Mouse (Mus musculus) frontal cortex, postnatal 36 days (tissue): ENCODE data around the gene Triobp.

Experiments used
- DNase-seq, 2 experiments: peaks; one replicate each; pipeline ENCODE4 v3.0.0; 2022; ENCODE audit warnings: low spot score in 2 of 2

Gene Triobp

DNA sequence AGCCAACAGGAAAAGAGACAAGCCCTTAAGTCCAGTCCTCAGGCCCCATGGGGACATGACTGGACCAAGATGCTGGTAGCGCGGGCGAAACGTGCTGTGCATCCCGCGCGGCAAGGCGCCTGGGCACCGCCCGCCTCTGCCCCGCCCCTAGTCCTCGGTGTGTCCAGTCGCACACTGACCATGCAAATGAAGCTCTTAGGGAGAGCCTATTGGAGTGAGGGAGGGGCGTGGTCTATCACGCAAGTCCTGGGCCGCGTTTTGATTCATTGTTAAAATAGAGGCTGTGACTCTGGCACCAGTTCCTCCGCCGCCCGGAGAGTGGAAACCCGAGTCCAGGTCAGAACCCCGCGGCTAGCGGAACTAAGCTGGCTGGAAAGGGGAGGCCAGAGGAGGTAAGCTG is at the start of gene Triobp:
TSS of gene Triobp (plus strand) at position 68 of the 400 bp plus-strand sequence.
- DNase-seq: peak; percentile 69 to 87

GRCm38 (mm10) chr15:78898507-78899001 is 49.0 kb upstream of the Triobp start:
- no peak for DNase-seq

DNA sequence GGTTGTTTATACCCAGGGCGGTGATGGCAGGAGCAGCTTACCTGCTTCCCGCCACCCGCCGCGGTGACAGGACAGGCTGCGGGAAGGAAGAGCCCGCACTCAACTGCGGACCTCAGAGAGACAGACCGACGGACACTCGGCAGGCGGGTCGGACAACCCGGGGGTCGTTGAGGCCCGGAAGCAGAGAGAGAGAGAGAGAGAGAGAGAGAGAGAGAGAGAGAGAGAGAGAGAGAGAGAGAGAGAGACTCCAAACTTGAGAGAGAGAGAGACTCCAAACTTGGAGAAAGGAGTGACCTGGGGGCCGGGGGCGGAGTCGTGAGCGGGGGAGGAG is 48.1 kb upstream of the Triobp start, which contains the start of gene Gm49510:
TSS of gene Gm49510 (plus strand) at position 259 of the 331 bp plus-strand sequence.
- DNase-seq: no peak

DNA sequence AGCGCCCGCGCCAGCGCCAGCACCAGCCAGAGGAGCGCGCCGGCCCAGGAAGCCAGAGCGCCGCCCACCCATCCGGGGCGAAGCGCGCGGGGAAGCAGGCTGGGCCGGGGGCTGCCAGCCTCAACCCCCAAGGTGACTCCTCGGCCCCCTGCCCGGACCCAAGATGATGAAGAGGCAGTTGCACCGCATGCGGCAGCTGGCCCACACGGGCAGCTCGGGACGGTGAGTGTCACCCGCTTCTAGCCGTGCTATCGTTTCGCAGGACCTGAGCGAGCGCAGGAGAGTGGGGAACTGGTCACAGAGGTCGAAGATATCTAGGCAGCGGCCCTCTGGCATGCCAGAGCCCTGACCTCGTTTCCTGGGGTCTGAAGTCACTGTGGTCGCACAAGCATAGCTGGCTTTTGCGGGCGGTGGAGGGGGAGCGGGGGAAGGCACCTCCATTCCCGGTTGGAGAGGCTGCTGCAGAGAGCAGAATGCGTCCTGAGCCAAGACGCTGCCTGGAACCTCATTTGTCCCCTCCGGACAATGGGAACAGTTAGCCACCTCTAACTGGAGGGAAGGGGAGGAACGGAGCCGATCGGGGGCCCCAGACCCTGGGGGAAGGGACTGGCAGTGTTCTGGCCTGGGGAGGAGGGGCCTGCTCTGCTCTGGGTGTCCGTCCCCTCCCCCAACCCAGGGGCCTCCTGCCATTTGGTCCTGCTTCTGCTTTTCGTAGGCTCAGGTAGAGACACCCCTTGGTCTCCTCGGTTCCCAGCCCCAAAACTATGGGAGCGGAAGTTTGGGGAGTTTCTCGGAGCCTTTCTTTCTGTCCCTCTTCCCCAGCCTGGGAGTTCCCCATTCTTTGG is 47.6 kb upstream of the Triobp start, which contains the start of gene Sh3bp1:
TSS of gene Sh3bp1 (plus strand) at position 29 of the 845 bp plus-strand sequence.
- peak; percentile 50 to 61 for DNase-seq

- no peak for DNase-seq
These were observed 46.7 kb upstream of the Triobp start for GRCm38 (mm10) chr15:78900585-78901421.

DNA sequence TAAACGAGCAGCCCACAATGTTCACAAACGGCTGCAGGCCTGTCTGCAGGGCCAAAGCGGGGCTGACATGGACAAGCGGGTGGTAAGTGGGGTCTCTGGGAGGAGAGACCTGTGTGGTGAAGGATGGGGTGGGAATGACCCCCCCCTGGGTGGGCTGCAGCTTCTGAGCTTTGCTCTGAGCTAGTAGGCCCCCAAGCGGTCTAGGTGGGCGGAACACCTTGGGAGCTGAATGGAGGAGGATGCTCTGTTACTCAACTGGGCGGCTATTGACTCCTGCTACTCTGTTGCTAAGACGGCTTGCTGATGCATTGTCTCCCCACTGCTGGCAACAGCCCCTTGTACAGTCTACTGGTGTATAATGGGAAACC is 46.1 kb upstream of the Triobp start:
- DNase-seq: no peak

GRCm38 (mm10) chr15:78903243-78903642 is 44.3 kb upstream of the Triobp start:
- peak; percentile 81 to 86 for DNase-seq

DNA sequence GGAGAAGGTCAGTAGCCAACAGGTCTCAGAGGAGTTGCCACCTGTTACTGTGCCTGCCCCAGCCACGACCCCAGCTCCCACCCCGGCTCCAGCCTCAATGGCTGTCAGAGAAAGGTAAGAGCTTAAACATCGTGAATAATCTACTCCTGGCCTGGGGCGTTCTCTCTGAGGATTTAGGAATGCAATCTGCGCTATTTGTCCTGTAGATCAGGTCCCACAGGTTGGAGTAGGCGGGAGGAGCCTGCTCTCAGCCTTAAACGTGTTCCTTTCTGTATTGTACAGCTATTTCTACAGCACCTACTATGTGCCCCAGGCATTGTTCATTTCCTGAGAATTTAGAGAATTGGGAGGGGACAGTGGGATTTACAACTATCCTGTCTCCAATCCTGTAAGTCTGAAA is 39.1 kb upstream of the Triobp start:
- no peak for DNase-seq

DNA sequence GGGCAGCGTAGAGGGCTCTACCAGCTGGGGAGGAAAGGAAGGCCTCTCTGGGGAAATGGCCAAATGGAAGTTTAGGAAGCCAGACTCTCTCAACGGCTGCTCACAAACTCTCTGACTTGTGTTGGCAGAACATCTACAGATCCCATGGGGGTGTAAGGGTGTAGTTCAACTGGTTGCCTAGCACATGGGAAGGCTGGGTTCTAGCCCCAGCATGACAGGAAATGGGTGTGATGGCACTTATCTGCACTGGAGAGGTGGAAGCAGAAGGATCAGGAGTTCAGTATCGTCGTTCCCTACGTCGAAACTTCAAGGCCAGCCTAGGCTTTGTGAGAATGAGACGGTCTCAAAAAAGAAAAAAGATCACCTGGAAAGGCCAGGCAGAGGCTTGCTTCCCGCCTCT is 38.5 kb upstream of the Triobp start:
- no peak for DNase-seq

DNA sequence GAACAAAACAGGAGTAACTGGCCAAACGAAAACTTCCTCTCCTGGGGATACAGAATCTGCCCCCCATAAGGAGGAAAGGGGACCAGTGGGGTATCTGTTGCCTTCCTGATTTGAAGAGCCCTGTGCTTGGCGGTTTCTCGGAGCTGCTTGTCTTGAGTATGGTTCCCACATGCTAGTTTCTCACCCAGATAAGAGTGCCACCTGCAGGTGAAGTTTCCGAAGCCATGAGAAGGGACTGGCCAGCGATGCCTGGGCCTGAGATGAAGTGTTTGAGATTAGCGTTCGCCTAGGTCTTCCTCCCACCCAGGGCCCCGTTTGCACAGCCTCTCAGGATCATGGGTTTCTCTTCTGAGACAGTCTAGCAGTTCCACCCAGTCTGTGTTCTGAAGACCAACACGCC is 35.5 kb upstream of the Triobp start:
- DNase-seq: peak in 1 of 2 experiments; percentile 39

DNA sequence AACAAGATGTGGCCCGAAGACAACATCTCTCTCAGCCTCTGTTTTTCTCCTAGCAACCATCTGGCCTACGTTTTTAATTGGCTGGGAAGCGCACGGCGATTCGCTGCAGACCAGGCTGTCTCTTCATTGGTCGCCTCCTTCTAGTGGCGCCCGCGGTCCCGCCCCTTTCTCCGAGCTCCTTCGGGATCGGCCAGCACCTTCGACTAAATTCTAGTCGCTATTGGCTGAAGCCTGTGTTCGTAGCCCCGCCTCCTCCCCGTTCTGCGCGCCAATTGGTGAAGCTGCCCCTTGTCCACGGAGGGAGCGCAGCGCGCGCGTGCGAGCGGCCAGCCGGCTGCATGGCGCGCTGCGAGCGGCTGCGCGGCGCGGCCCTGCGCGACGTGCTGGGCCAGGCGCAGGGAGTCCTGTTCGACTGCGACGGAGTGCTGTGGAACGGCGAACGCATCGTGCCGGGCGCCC is 33.9 kb upstream of the Triobp start, which contains the start of gene Pdxp:
TSS of gene Pdxp (plus strand) at position 288 of the 459 bp plus-strand sequence.
- DNase-seq: peak; percentile 95 to 98

DNA sequence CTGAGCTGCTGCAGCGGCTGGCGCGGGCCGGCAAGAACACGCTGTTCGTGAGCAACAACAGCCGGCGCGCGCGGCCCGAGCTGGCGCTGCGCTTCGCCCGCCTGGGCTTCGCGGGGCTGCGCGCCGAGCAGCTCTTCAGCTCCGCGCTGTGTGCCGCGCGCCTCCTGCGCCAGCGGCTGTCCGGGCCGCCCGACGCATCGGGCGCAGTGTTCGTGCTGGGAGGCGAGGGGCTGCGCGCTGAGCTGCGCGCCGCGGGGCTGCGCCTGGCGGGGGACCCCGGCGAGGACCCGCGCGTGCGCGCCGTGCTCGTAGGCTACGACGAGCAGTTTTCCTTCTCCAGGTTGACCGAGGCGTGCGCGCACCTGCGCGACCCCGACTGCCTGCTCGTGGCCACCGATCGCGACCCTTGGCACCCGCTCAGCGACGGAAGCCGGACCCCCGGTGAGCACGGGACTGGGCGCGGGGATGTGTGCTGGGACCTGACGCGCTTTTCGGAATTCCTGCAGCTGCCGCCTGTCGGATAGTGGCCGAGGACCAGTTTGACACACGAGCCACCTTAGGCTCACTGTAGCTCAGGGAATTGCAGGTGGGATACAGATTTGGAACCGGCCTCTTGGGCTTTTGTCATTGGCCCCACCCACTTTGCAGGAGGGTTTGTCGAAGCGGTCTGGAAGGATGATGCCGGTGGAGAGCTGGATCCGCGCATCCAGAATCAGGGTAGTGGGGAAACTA is 33.3 kb upstream of the Triobp start:
- DNase-seq: peak in 1 of 2 experiments; percentile 48

DNA sequence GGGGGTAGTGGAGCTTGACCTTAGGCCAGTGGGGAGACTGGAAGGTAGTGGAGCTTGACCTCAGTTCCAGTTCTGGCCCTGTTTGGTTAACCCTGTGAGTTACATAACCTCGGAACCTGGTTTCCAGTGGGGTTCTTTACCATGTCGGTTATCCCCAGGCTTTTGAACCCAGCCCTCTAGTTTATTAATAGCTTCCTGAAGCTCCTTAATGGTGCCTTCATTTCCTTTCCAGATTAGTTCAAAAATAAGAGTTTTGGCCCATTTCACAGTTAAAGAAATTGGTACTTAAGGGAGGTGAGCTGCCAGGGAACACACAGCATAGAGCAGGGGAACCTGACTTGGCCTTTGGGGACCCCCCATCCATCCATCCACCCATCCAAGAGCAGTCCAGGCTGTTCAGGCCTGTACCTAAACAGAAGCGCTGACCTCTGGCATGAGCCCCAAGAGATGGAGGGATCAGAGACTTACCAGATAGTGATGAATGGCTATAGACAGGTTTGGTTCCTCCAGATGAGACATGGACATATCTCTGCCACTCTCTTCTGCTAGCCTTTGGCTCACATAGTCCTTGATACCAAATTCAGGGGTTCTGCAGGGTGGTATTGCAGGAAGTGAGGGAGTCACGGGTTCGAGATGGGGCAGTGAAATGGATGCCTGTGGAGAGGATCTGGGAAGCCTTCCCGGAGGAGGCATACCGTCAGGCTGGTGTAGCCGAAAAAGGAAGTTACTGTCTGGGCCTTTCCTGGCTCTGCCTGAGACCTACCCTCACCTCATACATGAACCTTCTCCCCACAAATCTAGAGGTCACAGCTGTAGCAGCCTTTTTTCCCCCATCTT is 32.5 kb upstream of the Triobp start:
- peak in 1 of 2 experiments; percentile 37 for DNase-seq

DNA sequence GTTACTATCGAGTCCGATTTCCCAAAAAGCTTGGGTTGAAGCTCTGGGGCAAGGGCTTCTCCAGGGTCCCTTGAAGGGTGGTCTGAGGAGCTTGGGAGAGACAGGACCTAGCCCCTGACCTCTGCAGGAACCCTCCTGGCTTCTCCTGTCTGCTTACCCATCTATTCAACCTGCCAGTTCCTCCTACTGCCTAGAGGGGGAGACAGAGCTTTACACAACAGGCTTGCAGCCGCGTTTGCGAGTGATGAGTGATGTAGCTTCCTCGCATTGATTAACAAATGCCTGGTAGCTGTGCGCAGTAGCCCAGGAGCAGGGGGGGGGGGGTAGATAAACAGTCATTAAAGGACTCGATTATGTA is 31.9 kb upstream of the Triobp start:
- DNase-seq: peak; percentile 53 to 77

- DNase-seq: peak in 1 of 2 experiments; percentile 49
These were observed 31.3 kb upstream of the Triobp start for GRCm38 (mm10) chr15:78916052-78916826.

DNA sequence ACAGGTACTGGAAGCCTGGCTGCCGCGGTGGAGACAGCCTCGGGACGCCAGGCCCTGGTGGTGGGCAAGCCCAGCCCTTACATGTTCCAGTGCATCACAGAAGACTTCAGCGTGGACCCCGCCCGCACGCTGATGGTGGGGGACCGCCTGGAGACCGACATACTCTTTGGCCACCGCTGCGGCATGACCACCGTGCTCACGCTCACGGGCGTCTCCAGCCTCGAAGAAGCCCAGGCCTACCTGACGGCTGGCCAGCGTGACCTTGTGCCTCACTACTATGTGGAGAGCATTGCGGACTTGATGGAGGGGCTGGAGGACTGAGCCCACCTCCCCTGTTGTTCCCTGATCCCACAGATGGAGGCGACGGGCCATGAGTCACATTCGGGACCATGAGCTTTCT is 29.4 kb upstream of the Triobp start:
- no peak for DNase-seq

GRCm38 (mm10) chr15:78919914-78920313 is 27.6 kb upstream of the Triobp start:
- no peak for DNase-seq

DNA sequence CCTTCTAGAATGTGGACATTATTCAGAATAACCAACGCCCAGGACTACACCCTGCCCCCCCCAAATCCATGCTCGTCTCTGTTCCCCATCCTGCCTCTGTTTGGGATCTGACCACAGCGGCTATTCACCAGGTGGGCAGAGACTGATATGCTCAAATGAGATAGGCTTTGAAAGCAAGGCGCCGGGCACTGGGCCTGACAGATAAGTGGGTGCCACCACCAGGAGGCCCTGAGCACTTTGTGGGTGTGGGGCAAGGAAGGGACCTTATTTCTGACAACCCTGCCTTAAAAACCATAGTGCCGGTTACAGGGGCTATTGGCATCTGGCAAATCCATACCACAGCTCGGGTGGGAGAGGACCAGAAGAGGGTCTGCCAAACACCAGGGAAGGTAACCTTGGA is 24.8 kb upstream of the Triobp start:
- DNase-seq: no peak

- DNase-seq: no peak
These were observed 23.9 kb upstream of the Triobp start for GRCm38 (mm10) chr15:78923585-78923984.

GRCm38 (mm10) chr15:78925129-78925528 is 22.4 kb upstream of the Triobp start:
- DNase-seq: no peak
